Mouse (Mus musculus) embryonic facial prominence, embryonic 13.5 days (tissue): ENCODE measurements around the gene Hectd4. TPM values are rescaled to one million over a fixed set of nuclear protein-coding genes. Genes with fewer than 3 reads are reported as not detected.

Source experiments
- ATAC-seq: fragments of 200-750 bp; cut with Nextera tagmentation; 2 replicates; pipeline ENCODE4 v1.8.0; 2017; ENCODE audit warnings: low read depth; ENCODE audit not compliant: insufficient number of reproducible peaks, insufficient read depth, low FRiP score, low TSS enrichment
- H3K27ac ChIP-seq: fragments of 300-500 bp; sonication (generic); 2 replicates; pipeline ENCODE4 v1.5.1; 2015; ENCODE audit warnings: moderate library complexity, mild to moderate bottlenecking, inconsistent platforms
- H3K27me3 ChIP-seq: fragments of 300-500 bp; sonication (generic); 2 replicates; pipeline ENCODE4 v1.6.1; 2015; ENCODE audit warnings: mild to moderate bottlenecking, inconsistent platforms
- H3K36me3 ChIP-seq: fragments of 300-500 bp; sonication (generic); 2 replicates; pipeline ENCODE4 v1.6.1; 2015; ENCODE audit warnings: mild to moderate bottlenecking, inconsistent platforms
- H3K4me1 ChIP-seq: fragments of 300-500 bp; sonication (generic); 2 replicates; pipeline ENCODE4 v1.6.1; 2015; ENCODE audit warnings: inconsistent platforms
- H3K4me2 ChIP-seq: fragments of 300-500 bp; sonication (generic); 2 replicates; pipeline ENCODE4 v1.6.1; 2015; ENCODE audit warnings: moderate library complexity, mild to moderate bottlenecking, inconsistent platforms
- H3K4me3 ChIP-seq: fragments of 300-500 bp; sonication (generic); 2 replicates; pipeline ENCODE4 v1.5.1; 2015; ENCODE audit warnings: mild to moderate bottlenecking, inconsistent platforms
- H3K9ac ChIP-seq: fragments of 300-500 bp; sonication (generic); 2 replicates; pipeline ENCODE4 v1.6.1; 2015; ENCODE audit warnings: mild to moderate bottlenecking, inconsistent platforms
- H3K9me3 ChIP-seq: fragments of 300-500 bp; sonication (generic); 2 replicates; pipeline ENCODE4 v1.6.1; 2016; ENCODE audit warnings: inconsistent platforms
- WGBS: fragments of 180-500 bp; shearing (Covaris S2); methylation state at CpG from one replicate; pipeline ENCODE4 v1.1.7; 2015; ENCODE audit warnings: mixed read lengths; 5-methylcytosine and 5-hydroxymethylcytosine counted together
- polyA plus RNA-seq: library from polyadenylated mRNA; unstranded; fragments of >200 nt; fragmentation: Nextera tagmentation; extraction: Ambion mirVana; gene quantifications from 2 replicates; pipeline ENCODE4 v1.2.1, GENCODE M21; 2015

The Hectd4 gene
- polyA plus RNA-seq, 1 experiment from 2014 or later, result 4.7 TPM

DNA sequence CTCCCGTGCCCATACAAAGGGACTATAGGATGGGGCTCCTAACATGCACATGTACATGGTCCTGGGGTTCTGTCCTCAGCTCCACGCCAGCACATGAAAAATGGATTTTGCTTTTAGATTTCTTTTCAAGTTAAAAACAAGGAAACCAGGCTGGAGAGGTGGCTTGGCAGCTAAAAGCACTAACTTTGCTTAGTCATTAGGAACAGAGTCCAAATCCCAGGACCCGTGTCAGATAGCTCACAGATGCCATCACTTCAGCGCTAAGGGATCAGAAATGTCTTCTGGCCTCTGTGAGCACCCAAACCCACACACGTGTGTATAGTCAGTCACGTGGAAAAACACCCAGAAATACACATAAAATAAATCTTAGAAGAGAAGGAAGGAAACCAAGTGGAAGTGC lies 116.8 kb downstream of the Hectd4 start:
- no peak overlapping the region for H3K4me3 ChIP-seq
- H3K4me1 ChIP-seq, result peaks cover 10% of the 10 kb centered on the region
- no peaks in the 10 kb centered on the region for H3K9me3 ChIP-seq
- no peak for ATAC-seq
- H3K4me2 ChIP-seq, result no peak overlapping the region
- H3K27ac ChIP-seq, result no peak overlapping the region
- H3K27me3 ChIP-seq, result no peaks in the 10 kb centered on the region
- 91% methylated on average over 6 of the region's 6 CpGs for WGBS
- H3K9ac ChIP-seq, result no peak overlapping the region
- peaks cover 94% of the 10 kb centered on the region for H3K36me3 ChIP-seq

DNA sequence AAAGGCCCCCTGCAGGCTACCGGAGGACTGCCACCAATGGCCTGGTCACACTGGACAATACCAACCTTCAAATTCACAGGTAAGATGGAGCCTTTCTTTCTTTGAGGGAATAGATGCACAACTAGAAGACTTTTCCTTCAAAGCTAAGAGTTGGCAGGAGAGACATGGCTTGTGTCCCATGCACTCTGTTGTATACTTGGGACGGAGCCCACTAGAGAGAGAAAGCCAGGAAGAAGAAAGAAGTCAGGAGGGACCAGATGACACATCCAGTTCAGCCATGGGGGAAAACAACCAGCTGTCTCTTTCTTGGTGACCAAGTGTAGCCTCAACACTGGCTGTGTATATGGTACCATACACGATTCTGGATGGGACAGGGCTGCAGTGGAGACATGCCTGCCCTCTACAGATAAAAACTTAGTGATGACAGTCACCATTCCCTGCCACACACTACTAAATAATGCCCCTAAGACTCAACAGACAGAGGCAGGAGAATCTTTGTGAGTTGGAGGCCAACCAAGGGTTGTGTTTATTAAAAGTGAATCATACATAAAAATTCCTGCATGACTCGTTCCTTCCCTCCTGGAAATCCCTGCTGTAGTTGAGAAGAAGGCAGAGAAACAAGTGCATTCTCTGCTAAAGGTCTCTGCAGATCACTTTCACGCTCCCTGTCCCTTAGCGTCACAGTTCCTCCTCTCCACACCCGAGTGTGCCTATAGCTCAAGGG lies 119.7 kb downstream of the Hectd4 start:
- Histone ChIP-seq H3K27ac (no peak overlapping the region), H3K27me3 (no peaks in the 10 kb centered on the region), H3K4me2 (no peak overlapping the region), H3K9ac (no peak overlapping the region), H3K36me3 (peaks cover 94% of the 10 kb centered on the region), H3K4me1 (peaks cover 10% of the 10 kb centered on the region), H3K4me3 (no peak overlapping the region), H3K9me3 (no peaks in the 10 kb centered on the region)
- ATAC-seq, result no peak
- WGBS, result 87% methylated on average over 7 of the region's 7 CpGs

DNA sequence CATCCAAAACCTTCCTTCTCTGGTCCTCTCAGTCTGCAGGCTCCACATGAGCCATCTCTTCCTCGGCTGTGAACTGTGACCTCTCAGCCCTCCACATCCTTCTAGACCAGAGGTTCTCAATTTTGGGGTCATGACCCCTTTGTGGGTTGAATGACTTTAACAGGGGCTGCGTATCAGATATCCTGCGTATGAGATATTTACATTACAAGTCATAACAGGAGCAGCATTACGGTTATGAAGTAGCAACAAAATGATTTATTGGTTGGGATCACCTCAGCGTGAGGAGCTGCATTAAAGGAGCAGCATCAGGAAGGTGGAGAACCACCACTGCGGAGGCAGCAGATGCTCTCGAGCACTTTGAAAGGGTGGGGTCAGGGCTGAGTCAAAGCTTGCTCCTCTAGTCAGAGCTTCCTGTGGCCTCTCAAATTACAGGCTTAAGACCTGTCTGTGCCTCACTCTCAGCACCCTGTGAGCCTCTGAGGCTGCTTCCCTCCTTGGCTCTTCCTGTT lies 121.0 kb downstream of the Hectd4 start:
- Histone ChIP-seq H3K27ac (no peak overlapping the region), H3K9me3 (no peaks in the 10 kb centered on the region), H3K4me2 (no peak overlapping the region), H3K36me3 (peaks cover 94% of the 10 kb centered on the region), H3K9ac (no peak overlapping the region), H3K4me1 (peaks cover 10% of the 10 kb centered on the region), H3K4me3 (no peak overlapping the region), H3K27me3 (no peaks in the 10 kb centered on the region)
- whole genome bisulfite sequencing, result 8% methylated on average over 7 of the region's 7 CpGs
- peak; percentile 72; the same call in 1 of the 2 replicates for ATAC-seq

DNA sequence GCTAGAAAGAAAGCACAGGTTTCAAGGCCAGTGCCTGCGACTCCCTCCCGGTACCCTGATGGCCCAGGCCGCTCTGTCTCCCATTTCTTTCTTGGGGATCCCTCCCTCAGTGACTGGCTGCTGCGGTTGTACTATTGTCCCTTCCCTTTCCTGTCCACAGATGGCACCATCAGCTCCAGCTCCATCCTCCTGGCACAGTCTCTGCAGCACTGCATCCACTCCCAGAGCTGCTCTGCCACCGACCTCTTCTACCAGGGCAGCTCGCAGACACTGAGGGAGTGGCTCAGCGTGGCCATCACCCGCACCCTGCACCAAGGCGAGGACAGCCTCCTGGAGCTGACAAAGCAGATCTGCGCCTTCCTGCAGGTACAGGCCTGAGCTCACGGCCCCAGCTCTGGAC lies 122.5 kb downstream of the Hectd4 start:
- Histone ChIP-seq H3K36me3 (peaks cover 92% of the 10 kb centered on the region), H3K27me3 (no peaks in the 10 kb centered on the region), H3K4me1 (peaks cover 10% of the 10 kb centered on the region), H3K27ac (no peak overlapping the region), H3K4me2 (no peak overlapping the region), H3K9ac (no peak overlapping the region), H3K9me3 (no peaks in the 10 kb centered on the region), H3K4me3 (no peak overlapping the region)
- ATAC-seq, result no peak
- 88% methylated on average over 11 of the region's 11 CpGs for WGBS

DNA sequence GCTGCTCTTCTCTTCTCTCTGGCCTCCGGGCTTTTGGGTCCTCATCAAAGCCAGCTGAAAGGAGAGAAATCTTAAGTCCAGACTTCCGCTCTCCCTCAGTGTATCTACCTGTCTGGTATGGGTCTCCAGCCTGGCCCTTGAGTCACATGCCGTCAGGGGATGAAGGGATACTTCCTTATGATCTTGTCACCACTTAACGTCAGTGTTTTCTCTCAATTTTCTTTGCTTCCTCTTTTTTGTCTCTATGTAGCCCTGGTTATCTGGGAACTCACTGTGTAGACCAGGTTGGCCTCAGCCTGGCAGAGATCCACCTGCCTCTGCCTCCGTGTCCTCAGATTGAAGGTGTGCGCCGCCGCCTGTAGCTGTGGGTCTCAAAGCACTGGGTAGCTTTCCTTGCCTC lies 124.0 kb downstream of the Hectd4 start:
- no peak for ATAC-seq
- H3K27ac ChIP-seq, result no peak overlapping the region
- H3K27me3 ChIP-seq, result no peaks in the 10 kb centered on the region
- no peak overlapping the region for H3K4me2 ChIP-seq
- H3K4me1 ChIP-seq, result peaks cover 10% of the 10 kb centered on the region
- peaks cover 92% of the 10 kb centered on the region for H3K36me3 ChIP-seq
- no peak overlapping the region for H3K9ac ChIP-seq
- H3K4me3 ChIP-seq, result no peak overlapping the region
- H3K9me3 ChIP-seq, result no peaks in the 10 kb centered on the region
- 90% methylated on average over 8 of the region's 8 CpGs for WGBS

DNA sequence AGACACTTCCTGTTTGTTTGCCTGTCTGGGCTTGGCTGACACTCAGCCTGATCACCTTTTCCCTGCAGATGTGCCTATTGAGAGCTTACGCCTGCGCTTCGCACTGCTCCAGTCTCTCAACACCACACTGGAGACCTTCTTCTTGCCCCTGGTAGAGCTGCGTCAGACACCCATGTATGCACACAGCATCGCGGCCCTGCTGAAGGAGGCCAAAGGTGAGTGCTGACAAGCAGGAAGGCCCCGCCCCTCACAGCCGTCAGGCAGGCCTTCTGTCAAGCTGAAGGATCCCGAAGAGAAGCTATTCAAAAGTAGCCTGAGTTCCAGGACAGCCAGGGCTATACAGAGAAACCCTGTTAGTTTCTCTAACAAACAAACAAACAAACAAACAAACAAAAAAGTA lies 139.2 kb downstream of the Hectd4 start:
- H3K4me3 ChIP-seq, result no peak overlapping the region
- H3K4me2 ChIP-seq, result no peak overlapping the region
- H3K27me3 ChIP-seq, result no peaks in the 10 kb centered on the region
- WGBS, result 72% methylated on average over 9 of the region's 9 CpGs
- H3K9me3 ChIP-seq, result no peaks in the 10 kb centered on the region
- no peak for ATAC-seq
- H3K9ac ChIP-seq, result no peak overlapping the region
- peaks cover 99% of the 10 kb centered on the region for H3K36me3 ChIP-seq
- no peak overlapping the region for H3K27ac ChIP-seq
- H3K4me1 ChIP-seq, result no peaks in the 10 kb centered on the region

DNA sequence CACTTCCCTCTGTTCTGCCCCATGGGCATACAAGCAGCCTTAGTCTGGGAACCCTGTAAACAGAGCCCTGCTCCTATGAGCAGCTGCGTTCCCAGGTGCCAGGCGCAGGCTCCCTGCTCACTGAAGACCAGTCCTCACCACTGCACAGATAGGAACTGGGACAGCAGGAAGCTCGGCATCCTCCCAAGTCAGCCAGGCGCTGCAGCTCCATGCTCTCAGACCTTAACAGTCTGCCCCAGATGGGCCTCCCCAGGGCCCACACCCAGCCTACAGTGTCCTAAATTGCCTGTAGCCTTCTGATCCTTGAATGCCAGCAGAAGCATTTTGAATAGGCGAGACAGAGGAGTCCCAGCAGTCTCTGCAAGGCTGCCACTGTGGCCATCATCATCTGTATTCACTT lies 141.7 kb downstream of the Hectd4 start:
- H3K27ac ChIP-seq, result no peak overlapping the region
- H3K4me2 ChIP-seq, result no peak overlapping the region
- no peak overlapping the region for H3K4me3 ChIP-seq
- no peaks in the 10 kb centered on the region for H3K27me3 ChIP-seq
- no peaks in the 10 kb centered on the region for H3K4me1 ChIP-seq
- no peaks in the 10 kb centered on the region for H3K9me3 ChIP-seq
- no peak for ATAC-seq
- H3K36me3 ChIP-seq, result peaks cover 99% of the 10 kb centered on the region
- 77% methylated on average over 5 of the region's 5 CpGs for WGBS
- no peak overlapping the region for H3K9ac ChIP-seq

DNA sequence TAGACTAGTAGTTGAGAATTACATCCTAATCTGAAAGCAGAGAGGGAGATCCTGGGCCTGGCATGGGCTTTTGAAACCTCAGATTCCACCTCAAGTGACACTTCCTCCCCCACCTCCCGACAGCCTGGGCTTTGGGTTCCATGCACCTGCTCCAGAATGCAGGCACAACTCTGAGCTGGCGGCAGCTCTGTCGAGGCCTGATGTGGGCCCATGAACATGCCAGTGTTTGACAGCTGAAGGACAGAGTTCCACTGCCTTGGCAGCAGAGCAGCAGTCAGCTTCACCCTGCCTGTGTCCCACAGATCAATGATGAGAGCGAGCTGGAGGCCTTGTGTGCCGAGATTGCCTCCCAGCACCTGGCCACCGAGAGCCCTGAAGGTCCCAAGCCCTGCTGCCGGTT lies 143.4 kb downstream of the Hectd4 start:
- no peaks in the 10 kb centered on the region for H3K4me1 ChIP-seq
- H3K27me3 ChIP-seq, result no peaks in the 10 kb centered on the region
- WGBS, result 89% methylated on average over 7 of the region's 7 CpGs
- no peak overlapping the region for H3K9ac ChIP-seq
- H3K36me3 ChIP-seq, result peaks cover 99% of the 10 kb centered on the region
- H3K9me3 ChIP-seq, result no peaks in the 10 kb centered on the region
- H3K27ac ChIP-seq, result no peak overlapping the region
- H3K4me2 ChIP-seq, result no peak overlapping the region
- no peak overlapping the region for H3K4me3 ChIP-seq
- no peak for ATAC-seq

DNA sequence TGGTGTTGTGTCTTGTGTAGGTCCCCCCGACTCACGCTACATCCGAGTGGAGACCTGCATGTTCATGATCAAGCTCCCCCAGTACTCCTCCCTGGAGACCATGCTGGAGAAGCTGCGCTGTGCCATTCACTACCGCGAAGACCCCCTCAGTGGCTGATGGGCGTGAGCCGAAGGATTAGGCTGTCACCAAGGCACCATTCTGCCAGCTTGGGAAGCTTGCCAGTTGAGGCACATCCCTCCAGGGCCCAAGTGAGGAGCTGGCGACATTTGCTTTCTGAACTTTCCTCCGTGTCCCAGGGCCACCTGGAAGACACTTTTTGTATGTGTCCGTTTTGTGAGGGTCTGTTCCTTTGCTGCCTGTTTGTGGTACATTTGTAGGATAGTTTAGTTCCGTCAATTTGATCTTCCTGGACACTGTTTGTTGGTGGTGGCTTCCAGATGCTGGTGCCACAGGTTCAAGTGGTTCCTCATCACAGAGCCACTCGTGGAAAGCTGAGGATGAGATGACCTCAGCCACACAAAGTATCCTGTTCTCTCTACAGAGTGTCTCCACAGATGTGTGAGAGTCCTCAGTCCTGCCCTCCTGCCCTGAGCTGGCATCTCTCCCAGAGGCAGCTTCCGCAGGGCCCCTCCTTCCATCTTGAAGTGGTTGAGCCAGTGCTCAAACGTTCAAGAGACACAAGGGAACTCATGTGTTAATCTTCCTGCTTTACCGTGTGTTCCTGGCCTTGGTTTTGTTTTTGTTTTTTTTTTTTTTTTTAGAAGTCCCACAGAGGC lies 146.6 kb downstream of the Hectd4 start:
- H3K36me3 ChIP-seq, result peaks cover 88% of the 10 kb centered on the region
- no peaks in the 10 kb centered on the region for H3K27me3 ChIP-seq
- H3K4me2 ChIP-seq, result no peak overlapping the region
- H3K4me1 ChIP-seq, result no peaks in the 10 kb centered on the region
- no peaks in the 10 kb centered on the region for H3K9me3 ChIP-seq
- ATAC-seq, result no peak
- 78% methylated on average over 16 of the region's 16 CpGs for WGBS
- H3K27ac ChIP-seq, result no peak overlapping the region
- no peak overlapping the region for H3K4me3 ChIP-seq
- no peak overlapping the region for H3K9ac ChIP-seq

DNA sequence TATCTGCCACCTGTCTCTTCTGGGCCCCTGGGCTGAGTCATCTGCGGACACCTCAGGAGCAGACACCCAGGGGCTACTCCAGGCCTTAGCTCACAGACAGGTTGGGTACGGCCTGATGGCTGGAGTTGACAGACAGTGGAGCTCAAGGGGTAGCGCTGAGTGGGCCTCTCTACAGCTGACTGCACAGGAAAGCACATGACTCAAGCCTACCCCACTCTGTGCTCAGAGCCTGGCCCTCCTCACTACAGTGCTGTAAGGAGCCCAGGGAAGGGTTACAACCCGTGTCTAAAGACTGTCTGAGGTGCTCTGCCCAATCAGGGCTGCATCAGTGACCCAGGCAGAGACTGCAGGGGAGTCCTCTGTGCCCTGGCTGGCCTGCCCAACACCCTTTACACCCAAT lies 147.2 kb downstream of the Hectd4 start:
- Histone ChIP-seq H3K9ac (no peak overlapping the region), H3K4me2 (no peak overlapping the region), H3K4me1 (no peaks in the 10 kb centered on the region), H3K27me3 (no peaks in the 10 kb centered on the region), H3K36me3 (peaks cover 88% of the 10 kb centered on the region), H3K27ac (no peak overlapping the region), H3K4me3 (no peak overlapping the region), H3K9me3 (no peaks in the 10 kb centered on the region)
- WGBS, result 87% methylated on average over 4 of the region's 4 CpGs
- ATAC-seq, result no peak

DNA sequence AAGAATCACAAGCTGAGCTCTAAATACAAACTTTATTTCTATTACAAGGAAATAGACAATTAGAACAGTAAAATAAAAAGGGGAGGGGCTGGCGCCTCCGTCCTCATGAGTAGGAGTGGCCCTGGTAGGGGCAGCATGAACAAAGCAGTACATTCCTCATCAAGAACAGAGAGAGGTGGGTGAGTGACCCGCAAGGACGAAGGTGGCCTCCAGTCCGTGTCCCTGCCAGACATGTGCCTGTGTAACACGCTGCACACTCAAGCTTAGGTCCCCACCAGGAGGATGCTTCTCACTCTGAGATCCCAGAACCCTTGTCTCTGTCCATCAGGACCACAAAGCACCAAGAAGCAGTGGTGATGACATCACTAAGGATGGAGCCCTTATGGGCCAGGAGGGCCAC lies 151.7 kb downstream of the Hectd4 start:
- no peaks in the 10 kb centered on the region for H3K27me3 ChIP-seq
- WGBS, result 87% methylated on average over 6 of the region's 6 CpGs
- no peak overlapping the region for H3K4me3 ChIP-seq
- H3K4me1 ChIP-seq, result no peaks in the 10 kb centered on the region
- no peak overlapping the region for H3K27ac ChIP-seq
- H3K4me2 ChIP-seq, result no peak overlapping the region
- peaks cover 85% of the 10 kb centered on the region for H3K36me3 ChIP-seq
- peak; percentile 12; the same call in 1 of the 2 replicates for ATAC-seq
- H3K9ac ChIP-seq, result no peak overlapping the region
- H3K9me3 ChIP-seq, result no peaks in the 10 kb centered on the region

DNA sequence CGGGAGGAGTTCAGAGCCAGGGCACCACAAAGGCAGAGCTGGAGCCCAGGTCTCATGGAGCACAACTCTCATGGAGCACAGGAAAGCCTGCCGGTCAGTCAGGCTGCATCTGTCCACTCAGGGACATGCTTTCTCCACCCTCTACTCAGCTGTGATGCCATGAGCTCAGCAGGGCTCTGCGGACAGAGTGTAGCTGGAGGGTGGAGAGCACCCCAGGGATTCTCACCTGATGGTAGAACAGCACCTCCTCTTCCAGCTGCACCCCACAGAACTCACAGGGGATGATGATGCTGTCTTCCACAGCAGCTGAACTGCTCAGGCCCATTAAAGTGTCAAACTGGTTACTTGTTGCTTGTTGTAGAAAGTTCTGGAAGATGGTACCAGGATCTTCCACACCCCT lies 154.8 kb downstream of the Hectd4 start:
- no peaks in the 10 kb centered on the region for H3K27me3 ChIP-seq
- ATAC-seq, result no peak
- H3K9me3 ChIP-seq, result no peaks in the 10 kb centered on the region
- H3K9ac ChIP-seq, result no peak overlapping the region; the same call in 1 of the 2 replicates
- H3K4me1 ChIP-seq, result no peaks in the 10 kb centered on the region
- peaks cover 87% of the 10 kb centered on the region for H3K36me3 ChIP-seq
- H3K4me2 ChIP-seq, result no peak overlapping the region
- no peak overlapping the region for H3K27ac ChIP-seq
- 87% methylated on average over 3 of the region's 3 CpGs for WGBS
- no peak overlapping the region for H3K4me3 ChIP-seq
